Mouse (Mus musculus) C2C12 (cell line): Measurements from ENCODE around the gene Aqp3.

ENCODE experiments used
- CEBPB ChIP-seq: IDR thresholded peaks from one replicate; pipeline ENCODE4 v1.6.1; 2011; ENCODE audit warnings: low read depth, mild to moderate bottlenecking, control low read depth, moderate library complexity
- CTCF ChIP-seq: IDR thresholded peaks from one replicate; pipeline ENCODE4 v1.5.1; 2011; ENCODE audit not compliant: control insufficient read depth, insufficient read depth, insufficient read length
- MAX ChIP-seq: IDR thresholded peaks from one replicate; pipeline ENCODE4 v1.6.1; 2011; ENCODE audit warnings: mild to moderate bottlenecking, control low read depth
- MYOD1 ChIP-seq: IDR thresholded peaks from one replicate; pipeline ENCODE4 v1.6.1; 2011; ENCODE audit warnings: low read depth; ENCODE audit not compliant: control insufficient read depth, insufficient read length
- USF1 ChIP-seq: IDR thresholded peaks from one replicate; pipeline ENCODE4 v1.6.1; 2011; ENCODE audit warnings: low read depth, mild to moderate bottlenecking, control low read depth, moderate library complexity

- TF ChIP-seq MAX (no peak), CTCF (no peak), CEBPB (no peak), MYOD1 (no peak), USF1 (no peak)
Measured at GRCm38 (mm10) chr4:41133529-41134291, 35.7 kb upstream of the Aqp3 start.
